Mouse (Mus musculus) gastrocnemius, postnatal 25 days (tissue): ENCODE measurements at regions not wholly inside any gene's neighbourhood (a gene's known extent, or its start where the extent isn't known, plus 50 kb on each side); places are given as distances from the start of the nearest gene placed in this dataset.
A peak's percentile ranks its signal among the peaks of the same experiment; 100 is the strongest.

Experiments used
- DNase-seq: peaks from one replicate; pipeline ENCODE4 v3.0.0; 2022

GRCm38 (mm10) chr13:97448123-97448522 is 207.2 kb downstream of the Enc1 start:
- no peak for DNase-seq

GRCm38 (mm10) chr13:97443731-97444428 is 203.0 kb downstream of the Enc1 start:
- DNase-seq = no peak

- no peak for DNase-seq
Measured at GRCm38 (mm10) chr13:97442806-97443205, 201.9 kb downstream of the Enc1 start.

- DNase-seq = peak; percentile 13
Measured at GRCm38 (mm10) chr13:97442283-97442682, 201.4 kb downstream of the Enc1 start.

- DNase-seq = no peak
Measured at GRCm38 (mm10) chr13:97441803-97442202, 200.9 kb downstream of the Enc1 start.

- DNase-seq = no peak
Measured at GRCm38 (mm10) chr13:97439216-97439979, 198.5 kb downstream of the Enc1 start.

- DNase-seq = no peak
Measured at GRCm38 (mm10) chr13:97438692-97439091, 197.8 kb downstream of the Enc1 start.

GRCm38 (mm10) chr13:97438277-97438676 is 197.4 kb downstream of the Enc1 start:
- DNase-seq = no peak

GRCm38 (mm10) chr13:97436719-97437350 is 195.9 kb downstream of the Enc1 start:
- DNase-seq = no peak

GRCm38 (mm10) chr13:97435865-97436718 is 195.2 kb downstream of the Enc1 start:
- DNase-seq = peak; percentile 67

- DNase-seq = no peak
Measured at GRCm38 (mm10) chr13:97434961-97435864, 194.3 kb downstream of the Enc1 start.

- no peak for DNase-seq
Measured at GRCm38 (mm10) chr13:97434167-97434566, 193.3 kb downstream of the Enc1 start.

GRCm38 (mm10) chr13:97432627-97433026 is 191.7 kb downstream of the Enc1 start:
- DNase-seq = no peak

GRCm38 (mm10) chr13:97430885-97431284 is 190.0 kb downstream of the Enc1 start:
- no peak for DNase-seq

- no peak for DNase-seq
Measured at GRCm38 (mm10) chr13:97428163-97428562, 187.3 kb downstream of the Enc1 start.

- DNase-seq = no peak
Measured at GRCm38 (mm10) chr13:97427537-97427936, 186.6 kb downstream of the Enc1 start.

- DNase-seq = no peak
Measured at GRCm38 (mm10) chr13:97425731-97426130, 184.8 kb downstream of the Enc1 start.

- DNase-seq = no peak
Measured at GRCm38 (mm10) chr13:97423911-97424310, 183.0 kb downstream of the Enc1 start.

- no peak for DNase-seq
Measured at GRCm38 (mm10) chr13:97423298-97423817, 182.5 kb downstream of the Enc1 start.

- no peak for DNase-seq
Measured at GRCm38 (mm10) chr13:97422897-97423296, 182.0 kb downstream of the Enc1 start.

- no peak for DNase-seq
Measured at GRCm38 (mm10) chr13:97421831-97422230, 180.9 kb downstream of the Enc1 start.
